Mouse (Mus musculus) midbrain, embryonic 15.5 days (tissue): ENCODE measurements around the gene H3f3a. TPM values are rescaled to one million over a fixed set of nuclear protein-coding genes. Genes with fewer than 3 reads are reported as not detected.

Experiments
- ATAC-seq: fragments of 200-750 bp; cut with Nextera tagmentation; replicated peaks from 2 replicates; pipeline ENCODE4 v1.8.0; 2017; ENCODE audit warnings: moderate TSS enrichment
- H3K27ac ChIP-seq: fragments of 300-500 bp; sonication (generic); 2 replicates; pipeline ENCODE4 v1.5.1; 2015; ENCODE audit warnings: mild to moderate bottlenecking, inconsistent platforms
- H3K27me3 ChIP-seq: fragments of 300-500 bp; sonication (generic); replicated peaks from 2 replicates; pipeline ENCODE4 v1.6.1; 2015; ENCODE audit warnings: inconsistent platforms
- H3K36me3 ChIP-seq: fragments of 300-500 bp; sonication (generic); replicated peaks from 2 replicates; pipeline ENCODE4 v1.6.1; 2015; ENCODE audit warnings: inconsistent platforms
- H3K4me1 ChIP-seq: fragments of 300-500 bp; sonication (generic); 2 replicates; pipeline ENCODE4 v1.6.1; 2015; ENCODE audit warnings: inconsistent platforms
- H3K4me2 ChIP-seq: fragments of 300-500 bp; sonication (generic); 2 replicates; pipeline ENCODE4 v1.6.1; 2015; ENCODE audit warnings: inconsistent platforms, mild to moderate bottlenecking, moderate library complexity
- H3K4me3 ChIP-seq: fragments of 300-500 bp; sonication (generic); 2 replicates; pipeline ENCODE4 v1.5.1; 2015; ENCODE audit warnings: mild to moderate bottlenecking, inconsistent platforms
- H3K9ac ChIP-seq: fragments of 300-500 bp; sonication (generic); 2 replicates; pipeline ENCODE4 v1.6.1; 2015; ENCODE audit warnings: mild to moderate bottlenecking, inconsistent platforms
- H3K9me3 ChIP-seq: fragments of 300-500 bp; sonication (generic); 2 replicates; pipeline ENCODE4 v1.6.1; 2016; ENCODE audit warnings: inconsistent platforms
- WGBS: fragments of 180-500 bp; shearing (Covaris S2); methylation state at CpG from one replicate; pipeline ENCODE4 v1.1.7; 2015; ENCODE audit warnings: mixed read lengths; 5-methylcytosine and 5-hydroxymethylcytosine counted together
- polyA plus RNA-seq: library from polyadenylated mRNA; unstranded; fragments of >200 nt; fragmentation: Nextera tagmentation; extraction: Ambion mirVana; gene quantifications from 2 replicates; pipeline ENCODE4 v1.2.1, GENCODE M21; 2015

Gene H3f3a
- polyA plus RNA-seq, 1 experiment from 2014 or later: 3,070 TPM

GRCm38 (mm10) chr1:180798660-180799059, 15.1 kb downstream of the H3f3a start:
- peaks cover 7% of the 10 kb centered on the region for H3K4me1 ChIP-seq
- WGBS: 95% methylated on average over 5 of the region's 5 CpGs
- H3K27ac ChIP-seq: no peak overlapping the region
- 0 out of 2 replicates have a peak, but pooled peaks cover under 1% of the 10 kb centered on the region for H3K27me3 ChIP-seq
- H3K9me3 ChIP-seq: no peaks in the 10 kb centered on the region
- no peak overlapping the region for H3K4me3 ChIP-seq
- ATAC-seq: no peak; the same call in 1 of the 2 replicates
- H3K9ac ChIP-seq: no peak overlapping the region
- H3K36me3 ChIP-seq: peaks cover 6% of the 10 kb centered on the region
- no peak overlapping the region for H3K4me2 ChIP-seq

GRCm38 (mm10) chr1:180794170-180794569, 19.6 kb downstream of the H3f3a start:
- H3K4me1 ChIP-seq: peaks cover 8% of the 10 kb centered on the region
- H3K9me3 ChIP-seq: no peaks in the 10 kb centered on the region
- under 1% methylated on average over 21 of the region's 21 CpGs for WGBS
- peak overlapping the region; percentile 29 for H3K9ac ChIP-seq
- H3K4me3 ChIP-seq: peak overlapping the region; percentile 32
- H3K27ac ChIP-seq: no peak overlapping the region
- 0 out of 2 replicates have a peak, but pooled peaks cover 5% of the 10 kb centered on the region for H3K27me3 ChIP-seq
- peak; percentile 84 for ATAC-seq
- no peaks in the 10 kb centered on the region for H3K36me3 ChIP-seq
- H3K4me2 ChIP-seq: peak overlapping the region; percentile 60

GRCm38 (mm10) chr1:180793445-180794117, 20.2 kb downstream of the H3f3a start:
- peak overlapping the region; percentile 29; the same call in 1 of the 2 replicates for H3K9ac ChIP-seq
- H3K4me3 ChIP-seq: peak overlapping the region; percentile 32
- H3K27me3 ChIP-seq: 0 out of 2 replicates have a peak, but pooled peaks cover 5% of the 10 kb centered on the region
- H3K9me3 ChIP-seq: no peaks in the 10 kb centered on the region
- 14% methylated on average over 18 of the region's 18 CpGs for WGBS
- H3K36me3 ChIP-seq: no peaks in the 10 kb centered on the region
- no peak overlapping the region for H3K27ac ChIP-seq
- H3K4me1 ChIP-seq: peaks cover 8% of the 10 kb centered on the region
- peak overlapping the region; percentile 60 for H3K4me2 ChIP-seq
- ATAC-seq: peak; percentile 20; the same call in 1 of the 2 replicates

- WGBS: 88% methylated on average over 4 of the region's 4 CpGs
- no peaks in the 10 kb centered on the region for H3K9me3 ChIP-seq
- H3K27ac ChIP-seq: no peak overlapping the region
Observed at GRCm38 (mm10) chr1:180792814-180793213, 20.9 kb downstream of the H3f3a start.

GRCm38 (mm10) chr1:180791821-180792480, 21.8 kb downstream of the H3f3a start:
- no peak overlapping the region for H3K9ac ChIP-seq
- no peaks in the 10 kb centered on the region for H3K36me3 ChIP-seq
- H3K9me3 ChIP-seq: no peaks in the 10 kb centered on the region
- no peak for ATAC-seq
- no peak overlapping the region for H3K27ac ChIP-seq
- no peak overlapping the region for H3K4me3 ChIP-seq
- 85% methylated on average over 14 of the region's 14 CpGs for WGBS
- no peak overlapping the region for H3K4me2 ChIP-seq
- H3K4me1 ChIP-seq: peaks cover 8% of the 10 kb centered on the region
- 0 out of 2 replicates have a peak, but pooled peaks cover 5% of the 10 kb centered on the region for H3K27me3 ChIP-seq

More at GRCm38 (mm10) chr1:180792814-180793213, 20.9 kb downstream of the H3f3a start:
- no peaks in the 10 kb centered on the region for H3K36me3 ChIP-seq
- H3K9ac ChIP-seq: no peak overlapping the region
- ATAC-seq: no peak
- H3K4me1 ChIP-seq: peaks cover 8% of the 10 kb centered on the region
- 0 out of 2 replicates have a peak, but pooled peaks cover 5% of the 10 kb centered on the region for H3K27me3 ChIP-seq
- H3K4me3 ChIP-seq: no peak overlapping the region
- no peak overlapping the region for H3K4me2 ChIP-seq

GRCm38 (mm10) chr1:180783580-180783928, 30.2 kb downstream of the H3f3a start:
- H3K4me2 ChIP-seq: no peak overlapping the region
- ATAC-seq: no peak
- 0 out of 2 replicates have a peak, but pooled peaks cover 4% of the 10 kb centered on the region for H3K4me1 ChIP-seq
- no peaks in the 10 kb centered on the region for H3K9me3 ChIP-seq
- no peak overlapping the region for H3K27ac ChIP-seq
- no peak overlapping the region for H3K4me3 ChIP-seq
- 0 out of 2 replicates have a peak, but pooled peaks cover 4% of the 10 kb centered on the region for H3K27me3 ChIP-seq
- WGBS: 12% methylated on average over 3 of the region's 3 CpGs
- H3K9ac ChIP-seq: no peak overlapping the region
- H3K36me3 ChIP-seq: no peaks in the 10 kb centered on the region

- H3K4me3 ChIP-seq: no peak overlapping the region
- no peak overlapping the region for H3K9ac ChIP-seq
- H3K36me3 ChIP-seq: no peaks in the 10 kb centered on the region
- 0 out of 2 replicates have a peak, but pooled peaks cover 7% of the 10 kb centered on the region for H3K4me1 ChIP-seq
- WGBS: 52% methylated on average over 9 of the region's 9 CpGs
- no peak for ATAC-seq
- H3K4me2 ChIP-seq: no peak overlapping the region
- H3K9me3 ChIP-seq: no peaks in the 10 kb centered on the region
- no peak overlapping the region for H3K27ac ChIP-seq
- 0 out of 2 replicates have a peak, but pooled peaks cover 4% of the 10 kb centered on the region for H3K27me3 ChIP-seq
Observed at GRCm38 (mm10) chr1:180782906-180783579, 30.7 kb downstream of the H3f3a start.

GRCm38 (mm10) chr1:180781250-180781649, 32.5 kb downstream of the H3f3a start:
- Histone ChIP-seq H3K9ac (no peak overlapping the region), H3K4me3 (no peak overlapping the region), H3K27me3 (0 out of 2 replicates have a peak, but pooled peaks cover 4% of the 10 kb centered on the region), H3K4me2 (no peak overlapping the region), H3K36me3 (no peaks in the 10 kb centered on the region), H3K4me1 (peaks cover 20% of the 10 kb centered on the region), H3K27ac (no peak overlapping the region), H3K9me3 (no peaks in the 10 kb centered on the region)
- WGBS: 90% methylated on average over 5 of the region's 5 CpGs
- ATAC-seq: no peak

- no peak overlapping the region for H3K4me2 ChIP-seq
- no peak overlapping the region for H3K4me3 ChIP-seq
- H3K4me1 ChIP-seq: peaks cover 28% of the 10 kb centered on the region
- H3K9me3 ChIP-seq: no peaks in the 10 kb centered on the region
- H3K27me3 ChIP-seq: 0 out of 2 replicates have a peak, but pooled peaks cover 4% of the 10 kb centered on the region
- H3K36me3 ChIP-seq: no peaks in the 10 kb centered on the region
- no peak for ATAC-seq
- 90% methylated on average over 8 of the region's 8 CpGs for WGBS
- H3K27ac ChIP-seq: no peak overlapping the region
- H3K9ac ChIP-seq: no peak overlapping the region
Observed at GRCm38 (mm10) chr1:180780291-180780690, 33.5 kb downstream of the H3f3a start.

- Histone ChIP-seq H3K27me3 (0 out of 2 replicates have a peak, but pooled peaks cover 4% of the 10 kb centered on the region), H3K4me3 (no peak overlapping the region), H3K9ac (no peak overlapping the region), H3K4me1 (peaks cover 28% of the 10 kb centered on the region), H3K4me2 (peak overlapping the region; percentile 97), H3K27ac (no peak overlapping the region), H3K36me3 (no peaks in the 10 kb centered on the region), H3K9me3 (no peaks in the 10 kb centered on the region)
- no peak for ATAC-seq
- WGBS: 80% methylated on average over 10 of the region's 10 CpGs
Observed at GRCm38 (mm10) chr1:180778941-180779340, 34.8 kb downstream of the H3f3a start.

- H3K4me1 ChIP-seq: peaks cover 28% of the 10 kb centered on the region
Observed at GRCm38 (mm10) chr1:180778403-180778754, 35.4 kb downstream of the H3f3a start.

More at GRCm38 (mm10) chr1:180778403-180778754, 35.4 kb downstream of the H3f3a start:
- Histone ChIP-seq H3K36me3 (no peaks in the 10 kb centered on the region), H3K9me3 (no peaks in the 10 kb centered on the region), H3K4me2 (peak overlapping the region; percentile 97), H3K27me3 (0 out of 2 replicates have a peak, but pooled peaks cover 4% of the 10 kb centered on the region), H3K4me3 (peak overlapping the region; percentile 74), H3K9ac (peak overlapping the region; percentile 69), H3K27ac (peak overlapping the region; percentile 87)
- ATAC-seq: peak; percentile 47
- WGBS: 1% methylated on average over 13 of the region's 13 CpGs
